Mouse (Mus musculus): ENCODE results near the gene Traip. TPM values are rescaled to one million over a fixed set of nuclear protein-coding genes. Genes with fewer than 3 reads are reported as not detected.

Gene Traip
- 5.3 and 7.4 TPM in 2 replicates for polyA plus RNA-seq (2012; rRNA removed)
- 13.3 and 18.1 TPM in 2 replicates for polyA plus RNA-seq (2014; fragmentation: Nextera tagmentation; extraction: Ambion mirVana)

DNA sequence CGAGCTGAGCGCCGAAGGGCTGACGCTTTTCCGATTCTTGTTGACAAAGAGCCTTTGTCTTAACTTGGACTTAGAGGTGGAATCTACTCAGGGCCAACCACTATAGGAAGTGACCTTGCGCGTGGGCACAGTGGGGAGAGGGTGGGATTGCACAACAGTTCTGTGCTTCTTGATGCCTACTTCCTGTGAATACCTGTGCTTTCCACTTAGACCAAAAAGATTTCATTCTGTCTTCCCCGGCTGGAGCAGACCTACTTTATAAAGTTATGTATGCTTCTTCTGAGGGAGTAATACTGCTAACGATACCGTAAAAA, at the start of gene Traip:
Gene Traip, plus strand, starts transcription at position 215 of the 314 bp plus-strand sequence.
- TF ChIP-seq CTCF (IDR thresholded peaks at IDR 0.05; ENCODE audit: low read depth): no peak
- TF ChIP-seq EP300 (IDR thresholded peaks at IDR 0.05; ENCODE audit: low read depth): no peak
- Histone ChIP-seq H3K9me3 (ENCODE audit: control insufficient read depth, low read length) (no peaks in the 10 kb centered on the region), H3K9ac (replicated peaks) (peak within 1 kb of the TSS; percentile 82), H3K4me3 (ENCODE audit: insufficient read depth in 1 of 2, low read depth in 2 of 2, low read length in 2 of 2) (peak within 1 kb of the TSS; percentile 90 to 93), H3K4me2 (ENCODE audit: low read depth) (peak within 1 kb of the TSS; percentile 80), H3K36me3 (replicated peaks; ENCODE audit: control insufficient read depth, insufficient read depth, low read depth) (no peaks in the 10 kb centered on the region), H3K27me3 (ENCODE audit: control insufficient read depth, insufficient read depth, low read length) (no peaks in the 10 kb centered on the region), H3K4me1 (replicated peaks; ENCODE audit: control insufficient read depth in 2 of 2, insufficient read depth in 2 of 2, low read length in 1 of 2) (peaks cover 7 to 17% of the 10 kb centered on the region in 2 experiments; a peak in 3 of 4 replicates), H3K27ac (peak within 1 kb of the TSS; percentile 56)
- ATAC-seq (ENCODE audit: insufficient read depth) (no peak), DNase-seq (ENCODE audit: low read depth in 3 of 3, low spot score in 3 of 3) (no peak)
- 77% methylated on average over 10 of the region's 10 CpGs for WGBS (ENCODE audit: insufficient replicate concordance)

DNA sequence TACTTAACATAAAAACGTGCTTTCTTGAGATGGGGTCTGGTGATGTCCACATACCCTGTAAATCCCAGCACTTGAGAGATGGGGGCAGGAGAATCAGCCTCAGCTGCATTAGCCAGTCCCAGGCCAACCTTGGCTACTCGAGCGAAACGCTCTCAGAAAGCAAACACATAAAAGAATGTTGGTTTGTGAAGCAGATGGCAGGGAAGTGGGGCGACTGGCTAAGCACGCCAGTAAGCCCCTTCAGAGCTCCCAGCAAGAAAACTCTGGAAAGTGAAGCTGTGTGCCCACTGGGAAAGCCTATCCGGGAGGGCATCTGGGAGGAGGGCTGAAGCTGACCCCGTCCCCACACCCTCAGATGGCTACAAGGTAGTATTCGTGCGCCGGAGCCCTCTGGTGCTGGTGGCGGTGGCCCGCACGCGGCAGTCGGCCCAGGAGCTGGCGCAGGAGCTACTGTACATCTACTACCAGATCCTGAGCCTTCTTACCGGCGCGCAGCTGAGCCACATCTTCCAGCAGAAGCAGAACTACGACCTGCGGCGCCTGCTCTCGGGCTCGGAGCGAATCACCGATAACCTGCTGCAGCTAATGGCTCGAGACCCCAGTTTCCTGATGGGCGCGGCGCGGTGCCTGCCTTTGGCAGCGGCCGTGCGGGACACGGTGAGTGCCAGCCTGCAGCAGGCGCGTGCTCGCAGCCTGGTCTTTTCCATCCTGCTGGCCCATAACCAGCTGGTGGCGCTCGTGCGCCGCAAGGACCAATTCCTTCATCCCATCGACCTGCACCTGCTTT, 48.9 kb upstream of the Traip start:
- 20% methylated on average over 44 of the region's 44 CpGs for WGBS (ENCODE audit: insufficient replicate concordance)
- no peak overlapping the region for H3K27ac ChIP-seq
- H3K36me3 ChIP-seq (replicated peaks; ENCODE audit: control insufficient read depth, insufficient read depth, low read depth): no peaks in the 10 kb centered on the region
- H3K9me3 ChIP-seq (ENCODE audit: control insufficient read depth, low read length): no peaks in the 10 kb centered on the region
- peak overlapping the region; percentile 52 for H3K4me2 ChIP-seq (ENCODE audit: low read depth)
- peak overlapping the region; percentile 3; the same call in 1 of the 2 replicates for H3K9ac ChIP-seq (replicated peaks)
- TF ChIP-seq CTCF (IDR thresholded peaks at IDR 0.05; ENCODE audit: low read depth) (peak; percentile 83), EP300 (IDR thresholded peaks at IDR 0.05; ENCODE audit: low read depth) (no peak)
- DNase-seq (ENCODE audit: low read depth in 3 of 3, low spot score in 3 of 3): peak in 1 of 3 experiments; percentile 39
- H3K27me3 ChIP-seq (ENCODE audit: control insufficient read depth, insufficient read depth, low read length): peaks cover 3% of the 10 kb centered on the region
- H3K4me3 ChIP-seq (ENCODE audit: insufficient read depth in 1 of 2, low read depth in 2 of 2, low read length in 2 of 2): peak overlapping the region in 1 of 2 experiments; percentile 23; a peak in 1 of 4 replicates
- peaks cover 0 to under 1% of the 10 kb centered on the region in 2 experiments; a peak in 1 of 4 replicates for H3K4me1 ChIP-seq (replicated peaks; ENCODE audit: control insufficient read depth in 2 of 2, insufficient read depth in 2 of 2, low read length in 1 of 2)
- peak; percentile 46; the same call in 1 of the 2 replicates for ATAC-seq (ENCODE audit: insufficient read depth)

GRCm38 (mm10) chr9:107901627-107901914, 48.4 kb upstream of the Traip start:
- H3K36me3 ChIP-seq (replicated peaks; ENCODE audit: control insufficient read depth, insufficient read depth, low read depth): no peaks in the 10 kb centered on the region
- H3K4me1 ChIP-seq (replicated peaks; ENCODE audit: control insufficient read depth in 2 of 2, insufficient read depth in 2 of 2, low read length in 1 of 2): peaks cover 3 to 6% of the 10 kb centered on the region in 2 experiments
- 39% methylated on average over 17 of the region's 17 CpGs for WGBS (ENCODE audit: insufficient replicate concordance)
- H3K27ac ChIP-seq: no peak overlapping the region
- no peak overlapping the region for H3K4me2 ChIP-seq (ENCODE audit: low read depth)
- ATAC-seq (ENCODE audit: insufficient read depth) (no peak), DNase-seq (ENCODE audit: low read depth in 3 of 3, low spot score in 3 of 3) (no peak)
- no peak overlapping the region for H3K9ac ChIP-seq (replicated peaks)
- no peaks in the 10 kb centered on the region for H3K9me3 ChIP-seq (ENCODE audit: control insufficient read depth, low read length)
- H3K4me3 ChIP-seq (ENCODE audit: insufficient read depth in 1 of 2, low read depth in 2 of 2, low read length in 2 of 2): no peak overlapping the region
- peaks cover 3% of the 10 kb centered on the region for H3K27me3 ChIP-seq (ENCODE audit: control insufficient read depth, insufficient read depth, low read length)
- TF ChIP-seq CTCF (IDR thresholded peaks at IDR 0.05; ENCODE audit: low read depth) (no peak), EP300 (IDR thresholded peaks at IDR 0.05; ENCODE audit: low read depth) (no peak)

- ATAC-seq (ENCODE audit: insufficient read depth) (peak; percentile 41; the same call in 1 of the 2 replicates), DNase-seq (ENCODE audit: low read depth in 3 of 3, low spot score in 3 of 3) (peak; percentile 71 to 78 (median 78))
- Histone ChIP-seq H3K4me1 (replicated peaks; ENCODE audit: control insufficient read depth in 2 of 2, insufficient read depth in 2 of 2, low read length in 1 of 2) (peaks cover 7 to 12% of the 10 kb centered on the region in 2 experiments), H3K9ac (replicated peaks) (no peak overlapping the region), H3K27me3 (ENCODE audit: control insufficient read depth, insufficient read depth, low read length) (peaks cover 3% of the 10 kb centered on the region), H3K36me3 (replicated peaks; ENCODE audit: control insufficient read depth, insufficient read depth, low read depth) (no peaks in the 10 kb centered on the region), H3K4me3 (ENCODE audit: insufficient read depth in 1 of 2, low read depth in 2 of 2, low read length in 2 of 2) (no peak overlapping the region), H3K4me2 (ENCODE audit: low read depth) (no peak overlapping the region), H3K27ac (no peak overlapping the region), H3K9me3 (ENCODE audit: control insufficient read depth, low read length) (no peaks in the 10 kb centered on the region)
- under 1% methylated on average over 4 of the region's 4 CpGs for WGBS (ENCODE audit: insufficient replicate concordance)
- no peak for TF ChIP-seq EP300 (IDR thresholded peaks at IDR 0.05; ENCODE audit: low read depth)
- TF ChIP-seq CTCF (IDR thresholded peaks at IDR 0.05; ENCODE audit: low read depth): peak; percentile 97
Measured at GRCm38 (mm10) chr9:107904726-107905125, 45.2 kb upstream of the Traip start.

DNA sequence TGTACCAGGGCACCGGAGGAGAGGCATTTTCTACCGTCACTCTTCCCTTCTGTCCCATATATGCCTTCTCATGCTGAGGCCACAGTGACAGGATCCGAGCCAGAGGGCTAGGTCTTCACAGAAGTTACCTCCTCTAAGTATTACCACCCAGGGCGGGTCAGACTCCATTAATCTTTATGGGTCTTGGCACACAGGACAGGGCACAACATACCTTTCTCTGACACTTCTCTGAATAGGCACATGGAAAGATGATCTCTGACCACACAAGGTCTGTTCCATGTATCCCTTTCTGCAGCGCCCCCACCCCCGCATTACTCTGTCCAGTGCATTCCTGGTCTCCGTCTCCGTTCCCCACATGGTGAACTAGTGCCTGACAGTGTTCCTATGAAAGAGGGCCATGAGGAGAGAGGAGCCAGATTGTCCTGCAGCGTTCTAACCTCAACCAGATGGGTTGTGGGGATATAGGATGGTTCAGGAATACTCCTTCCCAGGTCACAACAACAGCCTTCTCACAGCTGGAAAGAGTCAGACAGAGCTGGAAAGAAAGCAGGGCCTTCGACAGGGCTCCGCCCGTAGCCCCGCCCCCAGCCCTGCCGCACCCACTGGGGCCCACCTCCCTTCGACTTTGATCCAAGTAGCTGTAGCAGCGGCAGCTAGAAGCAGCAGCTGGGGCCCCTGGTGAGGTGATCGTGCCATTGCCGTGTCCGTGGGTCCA, 43.5 kb upstream of the Traip start, which contains the start of gene Mst1r:
Gene Mst1r, plus strand, starts transcription at position 622 of the 715 bp plus-strand sequence.
- 27% methylated on average over 19 of the region's 19 CpGs for WGBS (ENCODE audit: insufficient replicate concordance)
- no peak within 1 kb of the TSS for H3K9ac ChIP-seq (replicated peaks)
- no peak within 1 kb of the TSS for H3K27ac ChIP-seq
- peak within 1 kb of the TSS; percentile 58 for H3K4me2 ChIP-seq (ENCODE audit: low read depth)
- peaks cover 7 to 12% of the 10 kb centered on the region in 2 experiments for H3K4me1 ChIP-seq (replicated peaks; ENCODE audit: control insufficient read depth in 2 of 2, insufficient read depth in 2 of 2, low read length in 1 of 2)
- H3K9me3 ChIP-seq (ENCODE audit: control insufficient read depth, low read length): no peaks in the 10 kb centered on the region
- peak within 1 kb of the TSS; percentile 30 to 35 for H3K4me3 ChIP-seq (ENCODE audit: insufficient read depth in 1 of 2, low read depth in 2 of 2, low read length in 2 of 2)
- ATAC-seq (ENCODE audit: insufficient read depth): peak; percentile 68
- no peaks in the 10 kb centered on the region for H3K36me3 ChIP-seq (replicated peaks; ENCODE audit: control insufficient read depth, insufficient read depth, low read depth)
- peak; percentile 38 to 50 (median 47) for DNase-seq (ENCODE audit: low read depth in 3 of 3, low spot score in 3 of 3)
- TF ChIP-seq EP300 (IDR thresholded peaks at IDR 0.05; ENCODE audit: low read depth): no peak
- TF ChIP-seq CTCF (IDR thresholded peaks at IDR 0.05; ENCODE audit: low read depth): no peak
- no peaks in the 10 kb centered on the region for H3K27me3 ChIP-seq (ENCODE audit: control insufficient read depth, insufficient read depth, low read length)
